8 mouse cellular contexts compared by ENCODE assay signal in genomic region chr1:160044237-160045021, GRCm38 (mm10). TPM values are rescaled to one million over a fixed set of nuclear protein-coding genes. Genes with fewer than 3 reads are reported as not detected.
DNase-seq lines count a peak whose midpoint lies in the region; ATAC-seq lines count a peak whose summit lies in the region.

TSS of gene 4930523C07Rik (plus strand) at chr1:160044382.

- WGBS in hindbrain, embryonic 16.5 days, result 3% methylated on average over 33 of the region's 33 CpGs
- WGBS in liver, embryonic 12.5 days (ENCODE audit: insufficient replicate concordance), result under 1% methylated on average over 33 of the region's 33 CpGs
- 1% methylated on average over 33 of the region's 33 CpGs for WGBS in stomach, embryonic 16.5 days

- H3K9me3 ChIP-seq in hindbrain, embryonic 16.5 days (ENCODE audit: control insufficient read depth, low read length), result no peaks in the 10 kb centered on the region
- no peaks in the 10 kb centered on the region for H3K9me3 ChIP-seq in liver, embryonic 12.5 days (replicated peaks)
- H3K9me3 ChIP-seq in stomach, embryonic 16.5 days (replicated peaks; ENCODE audit: control insufficient read depth, low read length), result no peaks in the 10 kb centered on the region

- peak within 1 kb of the TSS; percentile 50 for H3K9ac ChIP-seq in hindbrain, embryonic 16.5 days (ENCODE audit: low read depth, low read length)
- peak within 1 kb of the TSS; percentile 78 for H3K9ac ChIP-seq in liver, embryonic 12.5 days
- H3K9ac ChIP-seq in stomach, embryonic 16.5 days (ENCODE audit: low read length), result peak within 1 kb of the TSS; percentile 77

- peak within 1 kb of the TSS; percentile 40 for H3K4me3 ChIP-seq in hindbrain, embryonic 16.5 days (ENCODE audit: low read length)
- peak within 1 kb of the TSS; percentile 72 for H3K4me3 ChIP-seq in liver, embryonic 12.5 days
- H3K4me3 ChIP-seq in stomach, embryonic 16.5 days (replicated peaks; ENCODE audit: low read length), result peak within 1 kb of the TSS; percentile 62

- H3K27me3 ChIP-seq in hindbrain, embryonic 16.5 days (replicated peaks; ENCODE audit: control insufficient read depth, insufficient read depth, low read length), result no peaks in the 10 kb centered on the region
- no peaks in the 10 kb centered on the region for H3K27me3 ChIP-seq in liver, embryonic 12.5 days (replicated peaks)
- H3K27me3 ChIP-seq in stomach, embryonic 16.5 days (ENCODE audit: control insufficient read depth, insufficient read depth, low read length), result no peaks in the 10 kb centered on the region

- H3K36me3 ChIP-seq in hindbrain, embryonic 16.5 days (ENCODE audit: control insufficient read depth, insufficient read depth, low read length), result no peaks in the 10 kb centered on the region
- 0 out of 2 replicates have a peak, but pooled peaks cover 3% of the 10 kb centered on the region for H3K36me3 ChIP-seq in liver, embryonic 12.5 days
- H3K36me3 ChIP-seq in stomach, embryonic 16.5 days (ENCODE audit: control insufficient read depth, insufficient read depth, low read length), result no peaks in the 10 kb centered on the region

- peak; percentile 9 to 18 for DNase-seq in left cerebral cortex, postnatal 14 days (ENCODE audit: low spot score in 2 of 2)
- DNase-seq in left cerebral cortex, adult 9 months (ENCODE audit: low spot score in 2 of 2), result no peak
- DNase-seq in cerebellum, postnatal 10 days, result peak; percentile 36 to 48
- peak; percentile 62 for DNase-seq in gastrocnemius, postnatal 10 days

- H3K27ac ChIP-seq in hindbrain, embryonic 16.5 days (ENCODE audit: low read depth, low read length), result no peak within 1 kb of the TSS
- H3K27ac ChIP-seq in liver, embryonic 12.5 days, result peak within 1 kb of the TSS; percentile 87
- H3K27ac ChIP-seq in stomach, embryonic 16.5 days (ENCODE audit: low read length), result peak within 1 kb of the TSS; percentile 77

- H3K4me1 ChIP-seq in hindbrain, embryonic 16.5 days (ENCODE audit: control insufficient read depth, insufficient read depth, low read depth, low read length), result peaks cover 4% of the 10 kb centered on the region
- peaks cover 56% of the 10 kb centered on the region for H3K4me1 ChIP-seq in liver, embryonic 12.5 days
- peaks cover 10% of the 10 kb centered on the region; the same call in 1 of the 2 replicates for H3K4me1 ChIP-seq in stomach, embryonic 16.5 days (ENCODE audit: control insufficient read depth, insufficient read depth, low read length)

- intact Hi-C loops in left cerebral cortex, postnatal 14 days (cut with DNase I), result no loop called here

- peak within 1 kb of the TSS; percentile 62 for H3K4me2 ChIP-seq in hindbrain, embryonic 16.5 days (ENCODE audit: low read length)
- peak within 1 kb of the TSS; percentile 74 for H3K4me2 ChIP-seq in liver, embryonic 12.5 days
- peak within 1 kb of the TSS; percentile 75 for H3K4me2 ChIP-seq in stomach, embryonic 16.5 days (ENCODE audit: low read depth, low read length)

- peak; percentile 50 for ATAC-seq in hindbrain, embryonic 16.5 days
- ATAC-seq in liver, embryonic 12.5 days, result peak; percentile 89
- peak; percentile 87 for ATAC-seq in monocyte, adult 5-6 weeks (replicated peaks; ENCODE audit: insufficient number of reproducible peaks, low FRiP score, low TSS enrichment, poor library complexity, severe bottlenecking)
- peak; percentile 91 for ATAC-seq in stomach, embryonic 16.5 days (ENCODE audit: insufficient read depth, low FRiP score)

RNA-seq across cellular contexts. Expression of gene 4930523C07Rik, which starts in this region (rescaled TPM):
- 1 to 10 TPM; 4.4 to 6.2 TPM for total RNA-seq in left cerebral cortex, postnatal 14 days (2021)
- 10 to 100 TPM in 1 of 2 experiments, 1 to 10 TPM in 1; 9.2 to 12.0 TPM for total RNA-seq in gastrocnemius, postnatal 10 days (2021)
- polyA plus RNA-seq in hindbrain, embryonic 16.5 days (2015; fragmentation: Nextera tagmentation; extraction: Ambion mirVana), result 3.3 and 4.2 TPM in 2 replicates
- polyA plus RNA-seq in liver, embryonic 12.5 days (2016; fragmentation: Nextera tagmentation; extraction: Ambion mirVana), result 24.1 and 26.5 TPM in 2 replicates
- 80.4 to 126 TPM (median 107 TPM) in 3 replicates for total RNA-seq in monocyte, adult 5-6 weeks (2017)
- polyA plus RNA-seq in stomach, embryonic 16.5 days (2015; fragmentation: Nextera tagmentation; extraction: Ambion mirVana), result 24.3 and 30.1 TPM in 2 replicates

Comparison
In these comparisons a context has a peak if more than half of its experiments do, and no peak if none do; other contexts are left out.
1. DNase-seq: peak in left cerebral cortex, postnatal 14 days (2 of 2), cerebellum, postnatal 10 days (2 of 2) and gastrocnemius, postnatal 10 days (single experiment); none in left cerebral cortex, adult 9 months (0 of 2).
2. Peak in every context shown above with its lines, with median percentiles within 50 percentile points of each other: ATAC-seq, H3K4me2 ChIP-seq, H3K4me3 ChIP-seq and H3K9ac ChIP-seq.